Mouse (Mus musculus) embryonic fibroblast, embryonic 13.5 days (primary cell): ENCODE results near the gene Sprr2e.

ENCODE experiments used
- CTCF ChIP-seq: IDR thresholded peaks from 2 replicates; pipeline ENCODE4 v1.5.1; 2011; ENCODE audit warnings: mild to moderate bottlenecking, control low read depth, low read length, moderate library complexity, borderline replicate concordance; ENCODE audit not compliant: insufficient read depth
- POLR2A ChIP-seq: IDR thresholded peaks from 2 replicates; pipeline ENCODE4 v1.6.1; 2011; ENCODE audit warnings: low read depth, mild to moderate bottlenecking, control low read depth, low read length, moderate library complexity

DNA sequence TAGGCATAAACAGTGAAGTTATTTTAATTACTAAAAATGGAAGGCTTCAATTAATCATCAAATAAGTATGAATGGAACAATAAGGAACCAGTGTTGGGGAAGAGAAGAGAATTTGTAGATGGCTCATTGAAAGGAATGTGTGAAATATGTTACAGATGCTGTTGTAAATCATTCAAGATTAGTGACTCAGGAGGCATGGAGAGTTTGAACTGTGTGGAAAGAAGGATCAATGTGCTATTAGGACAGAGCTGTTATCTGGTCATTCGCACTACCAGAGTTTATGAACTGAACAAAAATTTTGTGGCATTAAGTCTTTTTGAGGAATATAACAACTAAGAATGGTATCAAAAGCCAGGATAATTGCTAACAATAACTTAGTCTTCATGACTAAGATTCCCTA lies 44.5 kb upstream of the Sprr2e start:
- TF ChIP-seq CTCF = no peak
- no peak for TF ChIP-seq POLR2A
